Mouse (Mus musculus): ENCODE results near the gene Higd1b. TPM values are rescaled to one million over a fixed set of nuclear protein-coding genes. Genes with fewer than 3 reads are reported as not detected.

The Higd1b gene
- polyA plus RNA-seq, 1 experiment from 2014 or later, result 5.4 TPM

DNA sequence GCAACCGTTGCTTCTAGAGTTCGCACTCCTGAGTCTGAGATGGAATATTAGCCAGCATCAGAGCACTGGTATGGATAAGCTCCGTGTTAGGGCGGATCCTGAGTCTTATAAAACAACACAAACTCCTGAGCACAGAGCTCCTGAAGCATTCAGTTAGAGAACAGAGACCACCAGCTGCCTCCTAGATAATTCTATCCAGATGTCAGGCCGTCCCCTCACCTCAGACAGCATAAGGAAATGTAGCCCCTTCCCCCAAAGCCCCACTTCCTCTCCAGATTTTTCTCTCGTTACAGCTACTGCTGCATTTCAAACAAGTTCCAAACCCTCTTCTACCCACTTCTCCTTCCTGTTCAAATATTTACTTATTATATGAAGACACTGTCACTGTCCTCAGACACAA, 20.3 kb downstream of the Higd1b start:
- Histone ChIP-seq H3K27ac (replicated peaks; ENCODE audit: low read depth, low read length) (no peak overlapping the region), H3K27me3 (ENCODE audit: control insufficient read depth, insufficient read depth, low read length) (no peaks in the 10 kb centered on the region), H3K4me2 (ENCODE audit: low read length) (no peak overlapping the region), H3K9ac (replicated peaks; ENCODE audit: low read length) (no peak overlapping the region), H3K4me3 (replicated peaks; ENCODE audit: low read depth, low read length) (no peak overlapping the region), H3K36me3 (ENCODE audit: control insufficient read depth, insufficient read depth, low read length) (peaks cover 90% of the 10 kb centered on the region), H3K4me1 (ENCODE audit: control insufficient read depth, insufficient read depth, low read length) (no peaks in the 10 kb centered on the region), H3K9me3 (ENCODE audit: control insufficient read depth, low read length) (no peaks in the 10 kb centered on the region)
- ATAC-seq (ENCODE audit: low FRiP score, low TSS enrichment) (no peak), DNase-seq (no peak)
- 94% methylated on average over 6 of the region's 6 CpGs for WGBS

DNA sequence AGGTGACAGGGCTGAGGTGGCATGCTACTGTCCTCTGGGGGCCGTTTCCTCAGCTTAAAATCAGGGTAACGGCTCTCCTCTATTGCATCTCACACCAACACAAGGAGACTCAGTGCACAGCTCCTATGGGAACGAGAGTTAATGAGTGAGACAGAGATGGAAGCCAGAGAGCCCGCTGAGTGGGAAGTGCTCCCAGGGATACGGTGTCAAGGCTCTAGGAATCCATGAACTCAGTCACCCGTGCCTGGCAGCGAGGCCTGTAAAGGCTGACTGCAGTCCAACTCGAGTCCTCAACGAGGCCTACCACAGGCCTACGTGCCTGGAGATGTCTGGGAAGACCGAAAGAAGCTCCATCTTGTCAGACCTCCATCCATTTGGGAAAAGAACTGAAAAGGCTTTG, 23.3 kb downstream of the Higd1b start:
- no peak overlapping the region for H3K4me2 ChIP-seq (ENCODE audit: low read length)

DNA sequence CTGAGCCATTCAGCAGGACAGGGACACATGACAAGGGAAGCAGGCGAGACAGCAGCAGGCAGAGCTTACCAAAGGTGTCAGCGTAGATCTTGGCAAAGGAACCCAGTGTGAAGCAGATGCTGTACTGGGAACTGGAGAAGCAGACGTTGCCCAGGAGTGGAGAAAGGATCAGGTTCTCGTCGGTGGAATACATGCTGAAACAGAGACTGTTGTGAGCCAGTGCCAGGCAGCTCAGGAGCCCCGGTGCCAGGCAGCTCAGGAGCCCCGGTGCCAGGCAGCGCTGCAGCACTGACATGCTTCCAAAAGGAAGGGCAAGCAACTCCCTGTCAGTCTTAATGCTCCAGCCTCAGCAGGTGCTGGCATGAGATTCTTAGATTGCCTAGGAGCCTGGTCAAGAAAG, 24.3 kb downstream of the Higd1b start:
- peaks cover 89% of the 10 kb centered on the region for H3K36me3 ChIP-seq (ENCODE audit: control insufficient read depth, insufficient read depth, low read length)

More for the DNA sequence above, 23.3 kb downstream of the Higd1b start:
- no peaks in the 10 kb centered on the region for H3K27me3 ChIP-seq (ENCODE audit: control insufficient read depth, insufficient read depth, low read length)
- no peak overlapping the region for H3K4me3 ChIP-seq (replicated peaks; ENCODE audit: low read depth, low read length)
- no peak overlapping the region for H3K9ac ChIP-seq (replicated peaks; ENCODE audit: low read length)
- no peak overlapping the region for H3K27ac ChIP-seq (replicated peaks; ENCODE audit: low read depth, low read length)
- H3K36me3 ChIP-seq (ENCODE audit: control insufficient read depth, insufficient read depth, low read length), result peaks cover 92% of the 10 kb centered on the region
- ATAC-seq (ENCODE audit: low FRiP score, low TSS enrichment) (no peak), DNase-seq (no peak)
- no peaks in the 10 kb centered on the region for H3K9me3 ChIP-seq (ENCODE audit: control insufficient read depth, low read length)
- no peaks in the 10 kb centered on the region for H3K4me1 ChIP-seq (ENCODE audit: control insufficient read depth, insufficient read depth, low read length)
- WGBS, result 81% methylated on average over 11 of the region's 11 CpGs

DNA sequence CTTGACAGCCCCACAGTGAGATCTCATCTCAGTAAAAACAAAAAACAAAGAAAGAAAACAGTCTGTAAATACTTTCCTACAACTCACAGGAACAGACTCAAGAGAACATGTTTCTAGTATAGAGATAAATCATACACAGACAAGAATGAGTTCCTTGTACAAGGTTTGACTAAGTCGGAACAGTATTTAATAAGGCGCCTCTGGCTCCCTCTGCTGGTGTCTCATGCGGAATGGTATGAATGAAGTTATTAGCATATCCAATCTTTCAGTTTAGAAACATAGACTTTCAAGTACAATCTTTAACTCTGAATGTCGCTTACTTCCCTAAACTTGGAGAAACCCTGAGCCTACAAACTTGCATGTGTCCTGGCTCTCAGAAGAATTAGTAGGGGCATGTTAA, 28.6 kb downstream of the Higd1b start:
- Histone ChIP-seq H3K36me3 (ENCODE audit: control insufficient read depth, insufficient read depth, low read length) (peaks cover 91% of the 10 kb centered on the region), H3K27ac (replicated peaks; ENCODE audit: low read depth, low read length) (no peak overlapping the region), H3K9me3 (ENCODE audit: control insufficient read depth, low read length) (no peaks in the 10 kb centered on the region), H3K9ac (replicated peaks; ENCODE audit: low read length) (no peak overlapping the region), H3K4me1 (ENCODE audit: control insufficient read depth, insufficient read depth, low read length) (no peaks in the 10 kb centered on the region), H3K4me2 (ENCODE audit: low read length) (no peak overlapping the region), H3K27me3 (ENCODE audit: control insufficient read depth, insufficient read depth, low read length) (no peaks in the 10 kb centered on the region), H3K4me3 (replicated peaks; ENCODE audit: low read depth, low read length) (no peak overlapping the region)
- ATAC-seq (ENCODE audit: low FRiP score, low TSS enrichment) (no peak), DNase-seq (peak; percentile 95)
- 38% methylated on average over 4 of the region's 4 CpGs for WGBS

More for the DNA sequence above, 24.3 kb downstream of the Higd1b start:
- H3K9ac ChIP-seq (replicated peaks; ENCODE audit: low read length), result no peak overlapping the region
- H3K4me1 ChIP-seq (ENCODE audit: control insufficient read depth, insufficient read depth, low read length), result no peaks in the 10 kb centered on the region
- no peak overlapping the region for H3K4me2 ChIP-seq (ENCODE audit: low read length)
- 94% methylated on average over 8 of the region's 8 CpGs for WGBS
- DNase-seq (no peak), ATAC-seq (ENCODE audit: low FRiP score, low TSS enrichment) (no peak)
- H3K4me3 ChIP-seq (replicated peaks; ENCODE audit: low read depth, low read length), result no peak overlapping the region
- no peak overlapping the region for H3K27ac ChIP-seq (replicated peaks; ENCODE audit: low read depth, low read length)
- H3K9me3 ChIP-seq (ENCODE audit: control insufficient read depth, low read length), result no peaks in the 10 kb centered on the region
- H3K27me3 ChIP-seq (ENCODE audit: control insufficient read depth, insufficient read depth, low read length), result no peaks in the 10 kb centered on the region

DNA sequence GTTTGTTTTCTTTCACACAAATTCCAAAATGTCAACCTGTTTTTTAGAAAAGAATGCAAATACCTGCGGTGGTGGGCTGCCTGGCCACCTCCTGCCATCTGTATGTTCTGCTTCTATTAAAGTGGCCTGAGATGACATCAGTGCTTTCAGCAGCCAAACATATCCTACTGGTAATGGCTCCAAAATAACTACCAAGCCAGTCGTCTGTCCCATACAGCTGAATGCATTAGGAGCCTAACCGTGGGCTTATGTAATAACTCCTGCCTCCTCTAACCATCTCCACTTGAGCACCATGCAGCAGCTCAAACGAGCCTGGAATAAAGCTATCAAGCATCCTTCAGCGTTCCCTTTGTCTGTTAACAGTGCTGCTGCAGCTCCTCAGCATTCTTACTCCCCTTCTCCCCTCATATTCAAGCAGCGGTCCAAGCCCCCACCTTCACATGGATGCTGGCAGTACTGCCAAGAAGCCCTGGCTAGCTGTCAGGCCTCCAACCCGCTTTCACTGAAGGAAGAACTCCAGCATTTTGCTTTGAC, 39.2 kb downstream of the Higd1b start:
- no peaks in the 10 kb centered on the region for H3K9me3 ChIP-seq (ENCODE audit: control insufficient read depth, low read length)
- ATAC-seq (ENCODE audit: low FRiP score, low TSS enrichment) (no peak), DNase-seq (no peak)
- 89% methylated on average over 7 of the region's 7 CpGs for WGBS
- no peak overlapping the region for H3K4me3 ChIP-seq (replicated peaks; ENCODE audit: low read depth, low read length)
- peaks cover 6% of the 10 kb centered on the region for H3K4me1 ChIP-seq (ENCODE audit: control insufficient read depth, insufficient read depth, low read length)
- H3K4me2 ChIP-seq (ENCODE audit: low read length), result no peak overlapping the region
- H3K9ac ChIP-seq (replicated peaks; ENCODE audit: low read length), result no peak overlapping the region
- H3K36me3 ChIP-seq (ENCODE audit: control insufficient read depth, insufficient read depth, low read length), result peaks cover 63% of the 10 kb centered on the region
- no peak overlapping the region for H3K27ac ChIP-seq (replicated peaks; ENCODE audit: low read depth, low read length)
- H3K27me3 ChIP-seq (ENCODE audit: control insufficient read depth, insufficient read depth, low read length), result no peaks in the 10 kb centered on the region

DNA sequence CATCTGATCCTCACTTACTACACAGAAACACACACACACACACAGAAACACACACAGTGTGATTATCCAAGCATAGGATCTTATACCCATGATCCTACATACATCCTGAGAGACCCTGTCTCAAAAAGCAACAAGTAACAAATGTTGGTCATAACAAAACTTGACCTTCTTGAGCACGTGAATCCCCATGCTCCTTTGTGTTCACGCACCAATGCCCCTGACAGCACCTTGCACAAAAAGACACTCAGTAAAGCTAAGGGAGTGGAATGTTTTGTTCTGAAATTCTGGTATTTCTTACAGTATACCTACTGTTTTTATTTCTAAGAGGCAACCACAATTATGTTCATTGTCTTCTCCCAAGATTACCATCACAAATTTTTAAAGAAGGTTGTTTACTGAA, 43.9 kb downstream of the Higd1b start:
- Histone ChIP-seq H3K27ac (replicated peaks; ENCODE audit: low read depth, low read length) (no peak overlapping the region), H3K4me2 (ENCODE audit: low read length) (peak overlapping the region; percentile 74; the same call in 1 of the 2 replicates), H3K9me3 (ENCODE audit: control insufficient read depth, low read length) (no peaks in the 10 kb centered on the region), H3K36me3 (ENCODE audit: control insufficient read depth, insufficient read depth, low read length) (peaks cover 33% of the 10 kb centered on the region), H3K27me3 (ENCODE audit: control insufficient read depth, insufficient read depth, low read length) (no peaks in the 10 kb centered on the region), H3K4me3 (replicated peaks; ENCODE audit: low read depth, low read length) (no peak overlapping the region), H3K4me1 (ENCODE audit: control insufficient read depth, insufficient read depth, low read length) (peaks cover 16% of the 10 kb centered on the region), H3K9ac (replicated peaks; ENCODE audit: low read length) (no peak overlapping the region)
- WGBS, result 60% methylated on average over 2 of the region's 2 CpGs
- DNase-seq (no peak), ATAC-seq (ENCODE audit: low FRiP score, low TSS enrichment) (no peak)

DNA sequence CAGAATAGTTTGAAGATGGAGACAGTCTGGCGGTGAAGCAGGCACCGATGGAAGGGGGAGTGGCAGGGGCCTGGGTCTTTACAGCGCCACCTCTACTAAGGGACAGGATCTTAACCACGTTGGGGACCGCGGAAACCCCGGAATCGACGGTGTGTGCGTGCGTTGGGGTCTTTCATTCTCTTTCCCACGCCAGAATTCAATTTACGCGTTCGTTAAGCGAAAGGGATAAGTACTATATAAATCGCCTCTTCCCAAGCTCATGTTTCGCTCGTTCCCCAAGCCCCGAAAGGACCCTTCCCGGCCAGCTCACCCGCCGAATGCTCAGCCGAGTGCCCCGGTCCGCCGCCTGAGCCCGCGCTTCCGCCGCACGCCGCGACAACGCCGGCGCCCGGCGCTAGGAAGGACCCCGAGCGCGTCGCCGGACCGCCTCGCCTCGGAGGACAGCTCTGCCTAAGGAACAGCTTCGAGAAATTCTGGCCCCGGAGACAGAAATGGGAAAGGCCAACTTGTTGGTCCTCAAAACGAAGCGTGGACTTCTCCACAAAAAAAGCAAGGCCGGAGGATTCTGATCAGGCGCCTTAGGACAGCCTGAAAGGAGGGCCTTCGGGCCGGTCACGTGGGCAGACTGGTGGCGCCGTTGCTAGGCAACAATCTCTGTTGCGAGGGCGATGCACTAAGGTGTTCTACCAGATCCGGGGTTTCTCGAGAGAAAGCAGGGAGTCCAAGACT, 45.1 kb downstream of the Higd1b start, which contains the start of the genes Eftud2 and Ccdc103:
Eftud2 (minus strand) TSS at position 401 of the 729 bp plus-strand sequence.
Ccdc103 (plus strand) TSS at position 620 of the 729 bp plus-strand sequence.
- ATAC-seq (ENCODE audit: low FRiP score, low TSS enrichment) (peak; percentile 92), DNase-seq (peak; percentile 97)
- peak within 1 kb of the TSS; percentile 74 for H3K4me2 ChIP-seq (ENCODE audit: low read length)
- WGBS, result under 1% methylated on average over 62 of the region's 62 CpGs
- H3K9ac ChIP-seq (replicated peaks; ENCODE audit: low read length), result peak within 1 kb of the TSS; percentile 79
- peak within 1 kb of the TSS; percentile 90 for H3K27ac ChIP-seq (replicated peaks; ENCODE audit: low read depth, low read length)
- H3K27me3 ChIP-seq (ENCODE audit: control insufficient read depth, insufficient read depth, low read length), result no peaks in the 10 kb centered on the region
- H3K9me3 ChIP-seq (ENCODE audit: control insufficient read depth, low read length), result no peaks in the 10 kb centered on the region
- peak within 1 kb of the TSS; percentile 63 for H3K4me3 ChIP-seq (replicated peaks; ENCODE audit: low read depth, low read length)
- peaks cover 16% of the 10 kb centered on the region for H3K4me1 ChIP-seq (ENCODE audit: control insufficient read depth, insufficient read depth, low read length)
- peaks cover 21% of the 10 kb centered on the region for H3K36me3 ChIP-seq (ENCODE audit: control insufficient read depth, insufficient read depth, low read length)

DNA sequence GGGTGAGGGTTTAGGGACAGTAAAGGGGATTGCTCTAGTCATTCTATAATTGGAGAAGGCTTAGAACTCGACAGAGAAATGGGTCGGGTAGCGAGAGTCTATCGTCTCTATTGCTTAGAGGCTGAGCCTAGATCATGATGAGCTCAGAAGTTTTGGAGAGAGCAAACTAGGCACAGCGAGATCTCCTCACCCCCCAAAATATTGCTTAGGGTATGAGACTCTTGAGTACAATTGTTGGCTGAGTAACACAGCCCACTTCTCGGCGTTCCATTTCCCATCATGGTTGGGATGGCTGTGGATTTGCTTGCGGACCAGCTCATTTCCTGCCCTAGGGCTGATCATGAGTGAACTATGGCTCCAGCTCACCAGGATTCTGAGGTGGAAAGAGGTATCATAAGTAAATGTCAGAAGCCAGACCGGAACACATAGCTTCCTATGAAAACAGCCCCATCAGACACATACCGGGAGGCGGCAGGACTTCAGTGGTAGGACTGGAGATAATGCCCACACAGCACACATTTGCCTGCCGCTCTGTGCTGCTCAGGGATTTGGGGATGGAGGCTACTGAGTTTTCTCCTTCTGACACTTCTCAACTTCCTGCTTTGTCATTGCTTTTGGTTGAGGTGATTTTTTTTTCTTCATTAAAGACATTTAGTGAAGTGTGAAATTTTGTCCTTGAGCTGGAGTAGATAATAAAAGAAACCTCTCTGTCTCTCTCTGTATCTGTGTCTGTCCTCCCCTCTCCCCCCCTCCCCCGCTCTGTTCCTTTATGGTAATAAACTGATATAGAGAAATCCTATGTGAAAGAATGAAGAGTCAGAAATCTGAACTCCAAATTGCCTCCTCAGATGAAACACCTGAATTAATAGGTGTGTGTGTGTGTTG, 45.9 kb downstream of the Higd1b start:
- H3K4me3 ChIP-seq (replicated peaks; ENCODE audit: low read depth, low read length), result peak overlapping the region; percentile 63
- H3K4me2 ChIP-seq (ENCODE audit: low read length), result peak overlapping the region; percentile 74
- H3K9ac ChIP-seq (replicated peaks; ENCODE audit: low read length), result peak overlapping the region; percentile 79; the same call in 1 of the 2 replicates
- H3K27ac ChIP-seq (replicated peaks; ENCODE audit: low read depth, low read length), result peak overlapping the region; percentile 90
- H3K4me1 ChIP-seq (ENCODE audit: control insufficient read depth, insufficient read depth, low read length), result peaks cover 16% of the 10 kb centered on the region
- no peak for DNase-seq
- H3K9me3 ChIP-seq (ENCODE audit: control insufficient read depth, low read length), result no peaks in the 10 kb centered on the region
- H3K36me3 ChIP-seq (ENCODE audit: control insufficient read depth, insufficient read depth, low read length), result peaks cover 14% of the 10 kb centered on the region
- WGBS, result 17% methylated on average over 13 of the region's 13 CpGs
- H3K27me3 ChIP-seq (ENCODE audit: control insufficient read depth, insufficient read depth, low read length), result no peaks in the 10 kb centered on the region
- ATAC-seq (ENCODE audit: low FRiP score, low TSS enrichment), result no peak; the same call in 1 of the 2 replicates
